Mouse (Mus musculus) lung, adult 2 months (tissue): ENCODE results near the gene Parp1.
"Not testable (repeated sequence)": the region's sequence is repeated elsewhere in the genome, so short reads cannot be mapped to it uniquely, and the experiment has no call there.

Experiments
- CTCF ChIP-seq: fragments of 200-500 bp; IDR thresholded peaks from 2 replicates; pipeline ENCODE4 v1.5.1; 2011; ENCODE audit warnings: mild to moderate bottlenecking, low read length, control low read depth; ENCODE audit not compliant: insufficient read depth
- POLR2A ChIP-seq: fragments of 200-500 bp; IDR thresholded peaks from 2 replicates; pipeline ENCODE4 v1.6.1; 2011; ENCODE audit warnings: low read depth, mild to moderate bottlenecking, control low read depth, low read length, borderline replicate concordance; ENCODE audit errors: extremely low read depth

- not testable (repeated sequence) for TF ChIP-seq POLR2A, CTCF
Measured at GRCm38 (mm10) chr1:180571721-180572120, 3.0 kb downstream of the Parp1 start.
